Mouse (Mus musculus): ENCODE measurements at regions not wholly inside any gene's neighbourhood (a gene's known extent, or its start where the extent isn't known, plus 50 kb on each side); places are given as distances from the start of the nearest gene placed in this dataset.

GRCm38 (mm10) chr3:144109769-144110168 is 95.3 kb downstream of the Lmo4 start:
- TF ChIP-seq CTCF (IDR thresholded peaks at IDR 0.05; ENCODE audit: low read depth) (no peak), EP300 (IDR thresholded peaks at IDR 0.05; ENCODE audit: low read depth) (no peak)
